Mouse (Mus musculus) erythroblast, embryonic 14.5 days (primary cell): ENCODE results near the gene Rundc3a.

ENCODE experiments used
- GATA1 ChIP-seq: IDR thresholded peaks from 2 replicates; pipeline ENCODE4 v1.6.1; 2012; ENCODE audit warnings: low read length, inconsistent platforms, mixed read lengths
- TAL1 ChIP-seq: IDR thresholded peaks from 3 replicates; pipeline ENCODE4 v1.6.1; 2012; ENCODE audit warnings: low read length, inconsistent platforms, mixed read lengths

DNA sequence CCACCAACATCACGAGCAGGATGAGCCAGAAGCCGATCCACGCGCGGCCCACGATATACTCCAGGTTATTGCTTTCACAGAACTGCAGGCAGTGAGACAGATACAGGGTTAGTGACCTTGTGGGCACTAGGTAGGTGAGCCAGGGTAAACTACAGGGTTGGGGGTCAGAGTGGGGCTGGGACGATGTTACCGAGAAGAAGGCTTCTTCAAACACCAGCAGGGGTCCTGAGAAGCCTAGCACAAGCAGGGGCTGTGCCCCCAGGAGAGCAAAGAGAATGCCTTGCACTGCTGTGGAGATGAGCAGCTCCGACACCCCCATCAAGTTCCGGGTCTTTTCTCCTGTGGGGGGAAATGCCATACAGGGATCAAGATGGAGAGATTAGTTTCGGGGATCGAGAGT lies 37.0 kb upstream of the Rundc3a start:
- TF ChIP-seq TAL1 (no peak), GATA1 (no peak)
